In the genomic region with DNA sequence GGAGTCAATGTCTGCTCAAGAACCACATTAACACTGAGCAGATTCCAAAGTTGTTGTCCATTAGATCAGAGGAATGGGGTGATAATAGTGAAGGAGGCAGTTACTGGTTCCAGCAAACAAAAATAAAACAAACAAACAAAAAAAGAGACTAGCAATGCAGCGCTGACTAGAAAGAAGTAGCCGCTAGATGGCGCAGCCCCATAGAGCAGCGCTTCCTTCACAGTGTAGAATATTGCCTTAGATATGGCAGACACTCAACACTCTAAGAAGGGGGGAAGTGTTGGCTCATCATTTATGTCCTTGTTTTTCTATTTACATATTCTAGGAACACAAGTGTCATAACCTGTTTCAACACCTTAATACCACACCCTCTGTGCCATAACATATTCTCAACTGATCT, we compare ENCODE assay signal across 8 mouse cellular contexts. TPM values are rescaled to one million over a fixed set of nuclear protein-coding genes. Genes with fewer than 3 reads are reported as not detected.
DNase-seq lines count a peak whose midpoint lies in the region; ATAC-seq lines count a peak whose summit lies in the region.

No protein-coding gene starts in this region.

- H3K4me2 ChIP-seq in liver, embryonic 11.5 days = no peak overlapping the region
- H3K4me2 ChIP-seq in hindbrain, embryonic 11.5 days (replicated peaks; ENCODE audit: low read depth, low read length) = no peak overlapping the region
- H3K4me2 ChIP-seq in midbrain, embryonic 14.5 days (ENCODE audit: low read length) = no peak overlapping the region

- H3K36me3 ChIP-seq in liver, embryonic 11.5 days (ENCODE audit: control insufficient read depth, insufficient read depth, low read length) = no peaks in the 10 kb centered on the region
- H3K36me3 ChIP-seq in hindbrain, embryonic 11.5 days (ENCODE audit: control insufficient read depth, insufficient read depth, low read length) = no peaks in the 10 kb centered on the region
- no peaks in the 10 kb centered on the region for H3K36me3 ChIP-seq in midbrain, embryonic 14.5 days (ENCODE audit: control insufficient read depth, insufficient read depth, low read length)

- intact Hi-C loops in left cerebral cortex, postnatal 14 days (cut with DNase I) = loop anchor here (2.0 kb wide), 1 partner anchor 44 kb away; no protein-coding TSS in a partner anchor

- 3% methylated on average over 4 of the region's 4 CpGs for WGBS in liver, embryonic 11.5 days
- 6% methylated on average over 4 of the region's 4 CpGs for WGBS in hindbrain, embryonic 11.5 days
- WGBS in midbrain, embryonic 14.5 days = 3% methylated on average over 4 of the region's 4 CpGs

- no peak overlapping the region for H3K4me3 ChIP-seq in liver, embryonic 11.5 days (ENCODE audit: low read depth, low read length)
- H3K4me3 ChIP-seq in hindbrain, embryonic 11.5 days (ENCODE audit: low read depth, low read length) = no peak overlapping the region
- no peak overlapping the region for H3K4me3 ChIP-seq in midbrain, embryonic 14.5 days (replicated peaks; ENCODE audit: low read depth, low read length)

- no peak overlapping the region for H3K9ac ChIP-seq in liver, embryonic 11.5 days (ENCODE audit: low read depth, low read length)
- no peak overlapping the region for H3K9ac ChIP-seq in hindbrain, embryonic 11.5 days (ENCODE audit: low read depth, low read length)
- H3K9ac ChIP-seq in midbrain, embryonic 14.5 days (replicated peaks; ENCODE audit: low read length) = no peak overlapping the region

- H3K9me3 ChIP-seq in liver, embryonic 11.5 days (ENCODE audit: control insufficient read depth, low read length) = no peaks in the 10 kb centered on the region
- no peaks in the 10 kb centered on the region for H3K9me3 ChIP-seq in hindbrain, embryonic 11.5 days (ENCODE audit: control insufficient read depth, low read length)
- H3K9me3 ChIP-seq in midbrain, embryonic 14.5 days (ENCODE audit: control insufficient read depth, low read length) = no peaks in the 10 kb centered on the region

- no peak overlapping the region for H3K27ac ChIP-seq in liver, embryonic 11.5 days (ENCODE audit: low read depth, low read length)
- H3K27ac ChIP-seq in hindbrain, embryonic 11.5 days (ENCODE audit: low read depth, low read length) = no peak overlapping the region
- no peak overlapping the region for H3K27ac ChIP-seq in midbrain, embryonic 14.5 days (replicated peaks; ENCODE audit: low read depth, low read length)

- DNase-seq in liver = peak; percentile 66
- no peak for DNase-seq in liver, embryonic 11.5 days (ENCODE audit: low spot score)
- DNase-seq in adipocyte (ENCODE audit: low spot score) = peak; percentile 59
- peak; percentile 70 for DNase-seq in embryo, embryonic 10 days (ENCODE audit: low spot score)
- DNase-seq in hindbrain, embryonic 11.5 days (ENCODE audit: low spot score) = peak; percentile 80
- DNase-seq in left cerebral cortex, postnatal 14 days (ENCODE audit: low spot score in 2 of 2) = peak; percentile 73 to 78
- peak; percentile 88 for DNase-seq in midbrain, embryonic 14.5 days
- peak; percentile 24 for DNase-seq in telencephalon, adult 2 months (ENCODE audit: low read depth, low spot score)

- no peak for ATAC-seq in liver, embryonic 11.5 days (replicated peaks; ENCODE audit: low FRiP score)
- ATAC-seq in hindbrain, embryonic 11.5 days (ENCODE audit: low FRiP score) = no peak
- peak; percentile 48; the same call in 1 of the 2 replicates for ATAC-seq in midbrain, embryonic 14.5 days (ENCODE audit: low FRiP score, low TSS enrichment)

- H3K27me3 ChIP-seq in liver, embryonic 11.5 days (replicated peaks; ENCODE audit: control insufficient read depth, insufficient read depth, low read length) = no peaks in the 10 kb centered on the region; the same call in 1 of the 2 replicates
- H3K27me3 ChIP-seq in hindbrain, embryonic 11.5 days (ENCODE audit: control insufficient read depth, insufficient read depth, low read length) = no peaks in the 10 kb centered on the region
- H3K27me3 ChIP-seq in midbrain, embryonic 14.5 days (ENCODE audit: control insufficient read depth, insufficient read depth, low read length) = no peaks in the 10 kb centered on the region

- H3K4me1 ChIP-seq in liver, embryonic 11.5 days (replicated peaks; ENCODE audit: control insufficient read depth, insufficient read depth, low read length) = no peaks in the 10 kb centered on the region
- H3K4me1 ChIP-seq in hindbrain, embryonic 11.5 days (replicated peaks; ENCODE audit: control insufficient read depth, insufficient read depth, low read length) = no peaks in the 10 kb centered on the region
- H3K4me1 ChIP-seq in midbrain, embryonic 14.5 days (ENCODE audit: control insufficient read depth, insufficient read depth, low read length) = no peaks in the 10 kb centered on the region

RNA-seq across cellular contexts. Expression of a gene that starts 14.5 kb away (rescaled TPM):
- polyA plus RNA-seq in liver, embryonic 11.5 days (2014; fragmentation: Nextera tagmentation; extraction: Ambion mirVana) = 10.9 and 11.4 TPM in 2 replicates
- polyA plus RNA-seq in hindbrain, embryonic 11.5 days (2014; fragmentation: Nextera tagmentation; extraction: Ambion mirVana) = 3.4 and 3.9 TPM in 2 replicates
- not detected for total RNA-seq in left cerebral cortex, postnatal 14 days (2021)
- 0.58 and 0.89 TPM in 2 replicates for polyA plus RNA-seq in midbrain, embryonic 14.5 days (2014; fragmentation: Nextera tagmentation; extraction: Ambion mirVana)

RNA-seq across cellular contexts. Expression of a gene that starts 31.7 kb away (rescaled TPM):
- 18.1 and 19.0 TPM in 2 replicates for polyA plus RNA-seq in liver, embryonic 11.5 days (2014; fragmentation: Nextera tagmentation; extraction: Ambion mirVana)
- polyA plus RNA-seq in hindbrain, embryonic 11.5 days (2014; fragmentation: Nextera tagmentation; extraction: Ambion mirVana) = 20.8 and 23.7 TPM in 2 replicates
- total RNA-seq in left cerebral cortex, postnatal 14 days (2021) = 1 to 10 TPM; 4.3 to 5.5 TPM
- polyA plus RNA-seq in midbrain, embryonic 14.5 days (2014; fragmentation: Nextera tagmentation; extraction: Ambion mirVana) = 20.1 and 21.8 TPM in 2 replicates

RNA-seq across cellular contexts. Expression of a gene that starts 36.4 kb away (rescaled TPM):
- polyA plus RNA-seq in liver, embryonic 11.5 days (2014; fragmentation: Nextera tagmentation; extraction: Ambion mirVana) = 2.6 and 3.0 TPM in 2 replicates
- polyA plus RNA-seq in hindbrain, embryonic 11.5 days (2014; fragmentation: Nextera tagmentation; extraction: Ambion mirVana) = 9.1 and 14.9 TPM in 2 replicates
- total RNA-seq in left cerebral cortex, postnatal 14 days (2021) = 100 to 1,000 TPM; 465 to 490 TPM
- 30.3 and 38.3 TPM in 2 replicates for polyA plus RNA-seq in midbrain, embryonic 14.5 days (2014; fragmentation: Nextera tagmentation; extraction: Ambion mirVana)
